Mouse (Mus musculus): ENCODE measurements around the gene Riiad1. TPM values are rescaled to one million over a fixed set of nuclear protein-coding genes. Genes with fewer than 3 reads are reported as not detected.

Riiad1 gene
- polyA plus RNA-seq, 1 experiment from 2014 or later, result 8.1 TPM

DNA sequence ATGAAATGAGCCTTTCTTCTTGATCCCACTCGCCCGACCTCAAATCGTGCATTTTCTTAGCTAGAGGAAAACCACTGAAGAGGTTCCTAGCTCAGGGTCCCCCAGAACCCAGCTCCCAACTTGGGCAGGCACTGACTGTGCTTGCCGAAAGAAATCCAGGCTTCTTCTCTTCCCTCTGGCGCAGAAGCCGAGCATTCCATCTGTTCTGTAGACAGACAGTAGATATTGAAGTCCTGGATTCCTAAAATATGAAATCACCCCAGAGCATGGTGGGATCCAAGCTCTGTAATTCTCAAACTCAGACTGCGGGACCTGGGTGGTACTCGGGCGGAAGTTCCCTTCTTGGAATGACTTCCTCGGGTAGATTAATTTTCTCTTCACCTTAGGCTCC, 7.0 kb downstream of the Riiad1 start:
- DNase-seq (ENCODE audit: low spot score) (no peak), ATAC-seq (replicated peaks; ENCODE audit: low FRiP score, low TSS enrichment, low read depth) (no peak)
- H3K27ac ChIP-seq (ENCODE audit: low read depth), result peak overlapping the region; percentile 44; the same call in 1 of the 2 replicates
- H3K4me3 ChIP-seq (ENCODE audit: low read depth, low read length), result no peak overlapping the region
- H3K4me2 ChIP-seq (ENCODE audit: low read length), result peak overlapping the region; percentile 44; the same call in 1 of the 2 replicates
- WGBS, result 37% methylated on average over 10 of the region's 10 CpGs
- H3K4me1 ChIP-seq (replicated peaks; ENCODE audit: control insufficient read depth, insufficient read depth, low read length), result peaks cover 22% of the 10 kb centered on the region; the same call in 1 of the 2 replicates
- no peak overlapping the region for H3K9ac ChIP-seq (ENCODE audit: low read length)
- H3K36me3 ChIP-seq (ENCODE audit: control insufficient read depth, insufficient read depth, low read length), result no peaks in the 10 kb centered on the region
- H3K27me3 ChIP-seq (replicated peaks; ENCODE audit: control insufficient read depth, insufficient read depth, low read length), result no peaks in the 10 kb centered on the region
- no peaks in the 10 kb centered on the region for H3K9me3 ChIP-seq (ENCODE audit: control insufficient read depth, low read length)

DNA sequence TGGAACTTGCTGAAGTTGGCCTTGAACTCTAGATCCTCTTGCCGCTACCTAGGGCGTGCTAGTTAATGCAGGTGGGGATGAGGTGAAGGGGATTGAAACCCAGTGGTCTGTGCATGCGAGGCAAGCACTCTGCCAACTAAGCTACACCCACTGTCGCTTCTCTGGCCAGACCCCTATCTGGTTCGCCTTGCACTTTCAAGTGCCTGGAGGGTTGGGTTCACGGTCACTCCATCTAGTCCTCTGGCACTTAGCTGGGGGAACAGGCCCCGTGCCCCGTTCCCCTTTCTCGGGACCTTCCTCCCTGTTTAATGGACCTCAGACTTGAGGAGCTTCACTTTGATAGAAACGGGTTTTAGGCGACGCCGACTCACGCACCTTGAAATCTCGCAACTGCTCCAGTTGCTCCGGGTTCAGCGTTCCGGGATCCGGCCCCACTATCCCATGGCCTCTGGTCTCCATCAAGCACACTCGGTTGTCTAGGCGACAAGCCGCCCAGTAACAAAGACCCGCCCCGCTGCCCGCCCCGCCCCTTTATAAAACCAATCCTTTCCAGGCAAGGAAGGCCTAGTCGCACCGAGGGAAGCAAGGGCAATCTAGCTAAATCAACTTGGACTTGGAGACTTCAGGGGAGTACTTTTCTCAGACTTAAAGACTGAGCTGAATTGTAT, 7.6 kb downstream of the Riiad1 start:
- ATAC-seq (replicated peaks; ENCODE audit: low FRiP score, low TSS enrichment, low read depth) (peak; percentile 61), DNase-seq (ENCODE audit: low spot score) (peak; percentile 77)
- H3K9ac ChIP-seq (ENCODE audit: low read length), result no peak overlapping the region
- H3K4me3 ChIP-seq (ENCODE audit: low read depth, low read length), result peak overlapping the region; percentile 13; the same call in 1 of the 2 replicates
- WGBS, result 10% methylated on average over 28 of the region's 28 CpGs
- H3K4me1 ChIP-seq (replicated peaks; ENCODE audit: control insufficient read depth, insufficient read depth, low read length), result peaks cover 22% of the 10 kb centered on the region; the same call in 1 of the 2 replicates
- peak overlapping the region; percentile 44 for H3K4me2 ChIP-seq (ENCODE audit: low read length)
- H3K27ac ChIP-seq (ENCODE audit: low read depth), result peak overlapping the region; percentile 44; the same call in 1 of the 2 replicates
- H3K9me3 ChIP-seq (ENCODE audit: control insufficient read depth, low read length), result no peaks in the 10 kb centered on the region
- no peaks in the 10 kb centered on the region for H3K27me3 ChIP-seq (replicated peaks; ENCODE audit: control insufficient read depth, insufficient read depth, low read length)
- no peaks in the 10 kb centered on the region for H3K36me3 ChIP-seq (ENCODE audit: control insufficient read depth, insufficient read depth, low read length)

DNA sequence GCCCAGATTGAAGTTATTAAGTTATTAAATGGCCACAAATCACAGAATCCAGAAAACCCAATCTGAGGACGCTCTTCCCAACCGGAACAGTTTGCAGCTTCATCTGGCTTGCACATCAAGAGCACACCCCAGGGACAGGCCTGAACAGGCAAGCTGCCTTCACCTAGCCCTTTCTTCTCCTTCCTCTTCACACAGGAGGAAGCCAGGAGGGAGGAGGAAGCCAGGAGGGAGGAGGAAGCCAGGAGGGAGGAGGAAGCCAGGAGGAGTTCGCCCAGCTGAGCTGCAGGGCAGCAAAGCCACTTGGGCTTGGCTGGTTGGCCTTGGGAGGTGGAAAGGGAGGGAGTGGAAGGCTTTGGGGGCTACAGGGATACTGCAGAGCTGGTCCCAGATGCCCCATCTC, 11.2 kb downstream of the Riiad1 start:
- Histone ChIP-seq H3K27me3 (replicated peaks; ENCODE audit: control insufficient read depth, insufficient read depth, low read length) (no peaks in the 10 kb centered on the region), H3K36me3 (ENCODE audit: control insufficient read depth, insufficient read depth, low read length) (no peaks in the 10 kb centered on the region), H3K9me3 (ENCODE audit: control insufficient read depth, low read length) (no peaks in the 10 kb centered on the region), H3K9ac (ENCODE audit: low read length) (no peak overlapping the region), H3K4me3 (ENCODE audit: low read depth, low read length) (no peak overlapping the region), H3K4me2 (ENCODE audit: low read length) (no peak overlapping the region), H3K27ac (ENCODE audit: low read depth) (no peak overlapping the region), H3K4me1 (replicated peaks; ENCODE audit: control insufficient read depth, insufficient read depth, low read length) (peaks cover 14% of the 10 kb centered on the region; the same call in 1 of the 2 replicates)
- WGBS, result 46% methylated on average over 3 of the region's 3 CpGs
- DNase-seq (ENCODE audit: low spot score) (no peak), ATAC-seq (replicated peaks; ENCODE audit: low FRiP score, low TSS enrichment, low read depth) (no peak)

- H3K27ac ChIP-seq (ENCODE audit: low read depth), result no peak overlapping the region
- H3K4me1 ChIP-seq (replicated peaks; ENCODE audit: control insufficient read depth, insufficient read depth, low read length), result no peaks in the 10 kb centered on the region
- WGBS, result 71% methylated on average over 13 of the region's 13 CpGs
- no peak overlapping the region for H3K4me2 ChIP-seq (ENCODE audit: low read length)
- no peak overlapping the region for H3K4me3 ChIP-seq (ENCODE audit: low read depth, low read length)
- H3K9ac ChIP-seq (ENCODE audit: low read length), result no peak overlapping the region
- H3K36me3 ChIP-seq (ENCODE audit: control insufficient read depth, insufficient read depth, low read length), result no peaks in the 10 kb centered on the region
- H3K27me3 ChIP-seq (replicated peaks; ENCODE audit: control insufficient read depth, insufficient read depth, low read length), result no peaks in the 10 kb centered on the region
- H3K9me3 ChIP-seq (ENCODE audit: control insufficient read depth, low read length), result no peaks in the 10 kb centered on the region
- DNase-seq (ENCODE audit: low spot score) (no peak), ATAC-seq (replicated peaks; ENCODE audit: low FRiP score, low TSS enrichment, low read depth) (no peak)
These were observed 14.3 kb downstream of the Riiad1 start for GRCm38 (mm10) chr3:94465632-94466430.

DNA sequence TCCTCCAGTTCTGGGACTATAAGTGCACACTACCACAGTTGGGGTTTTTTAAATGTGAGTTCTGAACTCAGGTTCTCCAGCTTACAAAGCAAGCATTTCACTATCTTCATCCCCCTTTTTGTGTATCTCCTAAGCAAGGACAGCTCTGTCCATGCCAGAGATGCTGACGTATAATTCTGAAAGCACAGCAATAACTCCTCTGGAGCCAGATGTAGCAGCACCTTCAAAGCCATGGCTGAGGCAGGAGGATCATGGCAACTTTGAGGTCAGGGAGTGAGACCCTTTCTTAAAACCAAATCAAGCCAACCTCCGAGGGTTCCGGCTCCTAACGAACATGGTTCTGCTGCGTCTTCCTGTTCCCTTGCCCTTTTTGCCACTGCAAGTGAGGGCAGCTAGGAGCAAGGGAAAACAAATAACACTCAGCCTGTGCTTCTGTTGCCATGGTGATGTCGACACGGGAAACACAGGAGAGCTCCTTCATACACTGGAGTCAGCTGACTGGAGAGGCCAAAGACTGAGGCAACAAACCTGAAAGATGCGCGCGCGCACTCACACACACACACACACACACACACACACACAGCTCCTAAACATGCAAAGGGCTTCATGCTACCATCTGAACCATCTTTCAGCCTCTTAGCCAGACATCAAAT, 16.1 kb downstream of the Riiad1 start:
- Histone ChIP-seq H3K9me3 (ENCODE audit: control insufficient read depth, low read length) (no peaks in the 10 kb centered on the region), H3K27ac (ENCODE audit: low read depth) (no peak overlapping the region), H3K4me3 (ENCODE audit: low read depth, low read length) (no peak overlapping the region), H3K4me1 (replicated peaks; ENCODE audit: control insufficient read depth, insufficient read depth, low read length) (no peaks in the 10 kb centered on the region), H3K36me3 (ENCODE audit: control insufficient read depth, insufficient read depth, low read length) (no peaks in the 10 kb centered on the region), H3K9ac (ENCODE audit: low read length) (no peak overlapping the region), H3K27me3 (replicated peaks; ENCODE audit: control insufficient read depth, insufficient read depth, low read length) (no peaks in the 10 kb centered on the region), H3K4me2 (ENCODE audit: low read length) (no peak overlapping the region)
- ATAC-seq (replicated peaks; ENCODE audit: low FRiP score, low TSS enrichment, low read depth) (no peak), DNase-seq (ENCODE audit: low spot score) (no peak)
- 55% methylated on average over 11 of the region's 11 CpGs for WGBS

DNA sequence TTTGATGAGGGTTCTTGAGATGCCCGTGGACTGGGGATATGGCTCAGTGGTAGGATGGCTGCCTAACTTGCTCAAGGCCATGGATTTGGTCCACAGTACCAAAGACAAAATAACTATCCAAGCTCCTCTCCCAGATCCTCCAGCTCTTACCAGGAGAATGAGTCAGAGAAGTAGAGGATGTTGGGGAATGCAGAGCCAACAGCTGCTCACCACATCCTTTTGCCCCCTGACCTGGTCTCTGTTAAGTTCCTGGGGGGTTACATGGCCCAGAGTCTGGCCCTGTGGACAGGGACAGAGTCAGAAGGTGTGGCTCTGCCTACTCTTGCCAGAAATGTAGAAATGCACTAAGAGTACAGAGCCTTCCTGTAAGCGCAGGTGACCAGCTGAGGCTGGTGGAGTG, 20.3 kb downstream of the Riiad1 start:
- DNase-seq (ENCODE audit: low spot score) (no peak), ATAC-seq (replicated peaks; ENCODE audit: low FRiP score, low TSS enrichment, low read depth) (no peak)
- no peaks in the 10 kb centered on the region for H3K4me1 ChIP-seq (replicated peaks; ENCODE audit: control insufficient read depth, insufficient read depth, low read length)
- no peaks in the 10 kb centered on the region for H3K36me3 ChIP-seq (ENCODE audit: control insufficient read depth, insufficient read depth, low read length)
- no peak overlapping the region for H3K4me2 ChIP-seq (ENCODE audit: low read length)
- WGBS, result 88% methylated on average over 2 of the region's 2 CpGs
- H3K9me3 ChIP-seq (ENCODE audit: control insufficient read depth, low read length), result no peaks in the 10 kb centered on the region
- no peak overlapping the region for H3K27ac ChIP-seq (ENCODE audit: low read depth)
- no peak overlapping the region for H3K4me3 ChIP-seq (ENCODE audit: low read depth, low read length)
- H3K27me3 ChIP-seq (replicated peaks; ENCODE audit: control insufficient read depth, insufficient read depth, low read length), result no peaks in the 10 kb centered on the region
- H3K9ac ChIP-seq (ENCODE audit: low read length), result no peak overlapping the region

GRCm38 (mm10) chr3:94457055-94457454, 23.1 kb downstream of the Riiad1 start:
- DNase-seq (ENCODE audit: low spot score) (no peak), ATAC-seq (replicated peaks; ENCODE audit: low FRiP score, low TSS enrichment, low read depth) (no peak)
- Histone ChIP-seq H3K4me3 (ENCODE audit: low read depth, low read length) (no peak overlapping the region), H3K4me1 (replicated peaks; ENCODE audit: control insufficient read depth, insufficient read depth, low read length) (no peaks in the 10 kb centered on the region), H3K36me3 (ENCODE audit: control insufficient read depth, insufficient read depth, low read length) (no peaks in the 10 kb centered on the region), H3K27ac (ENCODE audit: low read depth) (no peak overlapping the region), H3K9ac (ENCODE audit: low read length) (no peak overlapping the region), H3K9me3 (ENCODE audit: control insufficient read depth, low read length) (no peaks in the 10 kb centered on the region), H3K4me2 (ENCODE audit: low read length) (no peak overlapping the region), H3K27me3 (replicated peaks; ENCODE audit: control insufficient read depth, insufficient read depth, low read length) (no peaks in the 10 kb centered on the region)
- 77% methylated on average over 3 of the region's 3 CpGs for WGBS

DNA sequence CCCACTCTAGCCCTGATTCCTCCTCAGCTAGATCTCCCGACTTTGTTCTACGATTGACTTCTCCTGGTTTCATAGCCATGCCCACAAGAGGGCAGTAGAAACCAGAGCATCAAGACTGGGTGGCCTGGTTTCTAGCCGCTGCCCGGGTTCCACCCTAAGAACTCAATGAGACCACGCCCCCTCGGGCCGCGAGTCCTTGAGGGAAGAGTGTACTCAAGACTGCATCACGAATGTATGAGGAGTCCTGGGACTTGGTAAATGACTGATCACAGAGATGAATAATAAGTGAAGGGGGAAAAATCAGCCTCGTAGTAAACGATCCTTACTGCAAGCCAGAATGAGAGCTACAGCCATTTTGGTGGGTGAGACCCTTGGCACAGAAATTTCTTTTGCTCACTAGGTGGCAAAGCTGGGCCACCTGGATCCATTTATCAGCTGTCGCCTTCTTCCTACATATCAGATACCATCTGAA, 23.6 kb downstream of the Riiad1 start:
- Histone ChIP-seq H3K4me2 (ENCODE audit: low read length) (peak overlapping the region; percentile 45), H3K36me3 (ENCODE audit: control insufficient read depth, insufficient read depth, low read length) (no peaks in the 10 kb centered on the region), H3K27me3 (replicated peaks; ENCODE audit: control insufficient read depth, insufficient read depth, low read length) (no peaks in the 10 kb centered on the region), H3K4me1 (replicated peaks; ENCODE audit: control insufficient read depth, insufficient read depth, low read length) (no peaks in the 10 kb centered on the region), H3K9ac (ENCODE audit: low read length) (no peak overlapping the region), H3K9me3 (ENCODE audit: control insufficient read depth, low read length) (no peaks in the 10 kb centered on the region), H3K27ac (ENCODE audit: low read depth) (no peak overlapping the region), H3K4me3 (ENCODE audit: low read depth, low read length) (peak overlapping the region; percentile 28)
- peak; percentile 92 for DNase-seq (ENCODE audit: low spot score)
- peak; percentile 85 for ATAC-seq (replicated peaks; ENCODE audit: low FRiP score, low TSS enrichment, low read depth)
- 3% methylated on average over 12 of the region's 12 CpGs for WGBS
